Mouse (Mus musculus) forebrain, postnatal 0 days (tissue): ENCODE results near the gene Irak1. TPM values are rescaled to one million over a fixed set of nuclear protein-coding genes. Genes with fewer than 3 reads are reported as not detected.
A peak's percentile ranks its signal among the peaks of the same experiment; 100 is the strongest.

ENCODE experiments used
- ATAC-seq: fragments of 200-750 bp; cut with Nextera tagmentation; 2 replicates; pipeline ENCODE4 v1.8.0; 2017; ENCODE audit warnings: mild to moderate bottlenecking, moderate library complexity
- DNase-seq: peaks from one replicate; pipeline ENCODE4 v3.0.0-alpha.2; 2015
- H3K27ac ChIP-seq: fragments of 300-500 bp; sonication (generic); 2 replicates; pipeline ENCODE4 v1.5.1; 2014; ENCODE audit warnings: low read depth, mild to moderate bottlenecking, antibody characterized with exemption, low read length, moderate library complexity, mixed read lengths
- H3K27me3 ChIP-seq: fragments of 300-500 bp; sonication (generic); 2 replicates; pipeline ENCODE4 v1.6.1; 2014; ENCODE audit warnings: mild to moderate bottlenecking, low read length, mixed read lengths; ENCODE audit not compliant: insufficient read depth
- H3K36me3 ChIP-seq: fragments of 300-500 bp; sonication (generic); 2 replicates; pipeline ENCODE4 v1.6.1; 2014; ENCODE audit warnings: mild to moderate bottlenecking, moderate library complexity; ENCODE audit not compliant: insufficient read depth
- H3K4me1 ChIP-seq: fragments of 300-500 bp; sonication (generic); 2 replicates; pipeline ENCODE4 v1.6.1; 2014; ENCODE audit warnings: antibody characterized with exemption; ENCODE audit not compliant: insufficient read depth
- H3K4me2 ChIP-seq: fragments of 300-500 bp; sonication (generic); 2 replicates; pipeline ENCODE4 v1.6.1; 2014; ENCODE audit warnings: low read depth, mild to moderate bottlenecking, moderate library complexity
- H3K4me3 ChIP-seq: fragments of 300-500 bp; sonication (generic); 2 replicates; pipeline ENCODE4 v1.5.1; 2014; ENCODE audit warnings: low read depth, low read length, mixed read lengths
- H3K9ac ChIP-seq: fragments of 300-500 bp; sonication (generic); 2 replicates; pipeline ENCODE4 v1.6.1; 2014; ENCODE audit warnings: mild to moderate bottlenecking
- H3K9me3 ChIP-seq: fragments of 300-500 bp; sonication (generic); 2 replicates; pipeline ENCODE4 v1.6.1; 2016; ENCODE audit warnings: low read length
- CTCF ChIP-seq: sonication (generic); IDR thresholded peaks from 2 replicates; pipeline ENCODE4 v1.5.1; 2016; ENCODE audit warnings: antibody characterized with exemption, control low read depth, low read depth
- WGBS: fragments of 180-500 bp; shearing (Covaris S2); extraction: QIAGEN DNeasy Blood & Tissue Kit; methylation state at CpG from one replicate; pipeline ENCODE4 v1.1.7; 2014; 5-methylcytosine and 5-hydroxymethylcytosine counted together
- polyA plus RNA-seq: library from polyadenylated mRNA; unstranded; fragments of >200 nt; fragmentation: Nextera tagmentation; extraction: Ambion mirVana; gene quantifications from 2 replicates; pipeline ENCODE4 v1.2.1, GENCODE M21; 2015
- total RNA-seq: library from RNA; depleted of rRNA; stranded (reverse); fragments of >200 nt; gene quantifications from 2 replicates; pipeline ENCODE4 v1.2.3, GENCODE M21; 2014; rRNA removed

The Irak1 gene
- total RNA-seq (41.9 and 63.7 TPM in 2 replicates), polyA plus RNA-seq (21.0 and 28.0 TPM in 2 replicates)

DNA sequence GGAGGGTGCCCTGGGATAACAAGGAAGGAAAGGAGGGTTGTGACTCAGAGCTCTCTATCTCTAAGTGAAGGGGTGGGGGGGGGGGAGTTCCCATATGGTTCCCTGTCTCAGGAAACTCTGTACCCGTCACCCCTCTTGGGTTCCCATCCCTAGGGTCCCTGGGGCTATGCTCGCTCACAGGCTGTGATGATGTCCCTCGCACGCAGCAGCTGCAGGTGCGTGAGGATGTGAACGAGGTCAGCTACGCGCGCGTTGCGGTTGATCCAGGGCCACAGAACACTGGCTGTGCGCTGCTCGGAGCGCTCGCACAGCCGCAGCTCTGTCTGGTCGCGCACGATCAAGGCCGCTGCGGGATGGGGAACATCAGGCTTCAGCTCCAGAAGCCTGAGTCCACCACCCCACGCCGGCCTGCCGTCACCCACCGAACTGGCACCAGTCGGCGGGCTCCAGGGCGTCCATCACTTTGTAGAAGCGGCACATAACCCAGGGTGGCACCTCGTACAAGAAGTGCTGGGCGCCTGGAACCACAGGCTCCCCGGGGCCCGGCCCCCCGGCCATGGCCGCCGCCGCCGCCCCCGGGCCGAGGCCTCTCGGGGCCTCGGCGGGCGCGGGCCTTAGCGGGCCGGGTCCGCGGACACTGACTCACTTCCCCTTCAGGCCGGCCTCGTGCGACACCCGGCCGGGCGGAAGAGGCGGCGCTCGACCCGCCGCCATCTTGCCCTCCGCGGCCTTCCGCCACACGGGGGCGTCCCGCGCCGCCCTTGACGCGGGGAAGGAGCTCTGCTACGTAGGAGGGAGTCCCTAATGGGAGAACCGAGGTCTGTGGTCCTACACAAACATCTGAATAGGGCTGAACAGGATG, at the start of gene Irak1:
Gene Irak1 (minus strand): TSS at position 731 of the 862 bp plus-strand sequence.
- WGBS, result 22% methylated on average over 66 of the region's 72 CpGs

GRCm38 (mm10) chrX:74070794-74071193, 47.1 kb upstream of the Irak1 start:
- H3K4me1 ChIP-seq, result no peaks in the 10 kb centered on the region
- TF ChIP-seq CTCF, result no peak
- ATAC-seq (no peak), DNase-seq (no peak)
- no peaks in the 10 kb centered on the region for H3K36me3 ChIP-seq
- H3K4me3 ChIP-seq, result no peak overlapping the region
- no peak overlapping the region for H3K27ac ChIP-seq
- H3K9me3 ChIP-seq, result no peaks in the 10 kb centered on the region
- no peak overlapping the region for H3K4me2 ChIP-seq
- H3K9ac ChIP-seq, result no peak overlapping the region
- H3K27me3 ChIP-seq, result no peaks in the 10 kb centered on the region

More for the DNA sequence above, at the start of gene Irak1:
- Histone ChIP-seq H3K4me3 (peak within 1 kb of the TSS; percentile 49), H3K4me1 (no peaks in the 10 kb centered on the region), H3K27ac (peak within 1 kb of the TSS; percentile 85), H3K27me3 (no peaks in the 10 kb centered on the region), H3K4me2 (peak within 1 kb of the TSS; percentile 57), H3K9me3 (no peaks in the 10 kb centered on the region), H3K9ac (peak within 1 kb of the TSS; percentile 72), H3K36me3 (no peaks in the 10 kb centered on the region)
- DNase-seq (peak; percentile 81), ATAC-seq (peak; percentile 94)
- peak; percentile 74 for TF ChIP-seq CTCF

DNA sequence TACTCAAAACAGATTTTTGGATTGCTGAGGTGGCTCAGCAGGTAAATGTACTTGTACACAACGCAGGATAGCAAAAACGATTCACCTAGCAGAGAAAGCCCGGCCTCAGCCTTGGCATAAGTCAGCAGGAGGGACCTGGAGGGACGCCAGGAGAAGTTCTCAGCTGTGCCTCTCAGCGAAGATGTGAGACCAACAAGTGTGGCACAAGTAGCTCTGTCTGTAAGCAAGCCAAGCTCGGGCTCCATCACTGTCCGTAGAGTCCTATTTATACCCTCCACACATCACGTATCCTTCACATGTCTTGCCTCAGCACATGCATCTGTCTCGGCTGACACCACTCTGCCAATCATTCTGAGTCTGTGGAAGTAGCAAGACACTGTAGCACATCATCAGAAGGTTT, 44.2 kb upstream of the Irak1 start:
- DNase-seq, result no peak
- Histone ChIP-seq H3K9me3 (no peaks in the 10 kb centered on the region), H3K36me3 (no peaks in the 10 kb centered on the region), H3K4me1 (no peaks in the 10 kb centered on the region), H3K4me3 (no peak overlapping the region), H3K27ac (no peak overlapping the region), H3K4me2 (no peak overlapping the region), H3K27me3 (no peaks in the 10 kb centered on the region), H3K9ac (no peak overlapping the region)
- ATAC-seq, result no peak
- 70% methylated on average over 9 of the region's 9 CpGs for WGBS
- TF ChIP-seq CTCF, result no peak

DNA sequence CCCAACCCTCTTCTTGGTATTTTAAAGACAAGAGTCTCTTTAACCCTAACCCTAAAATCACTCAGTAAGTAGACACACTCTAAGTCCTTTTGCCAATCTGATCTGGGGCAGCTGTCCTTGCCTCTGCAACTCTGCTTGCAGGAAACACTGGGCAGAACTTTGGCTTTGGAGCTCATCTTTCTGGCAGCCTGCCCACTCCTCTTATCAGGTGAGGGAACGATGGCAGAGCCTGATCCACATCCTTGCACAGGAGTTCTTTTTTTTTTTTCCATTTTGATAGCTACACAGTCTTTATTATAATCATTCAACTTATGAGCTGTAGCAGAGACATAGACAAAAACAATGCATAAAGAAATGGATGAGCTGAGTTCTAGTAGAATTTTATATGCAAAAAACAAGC, 21.4 kb upstream of the Irak1 start:
- no peak overlapping the region for H3K27ac ChIP-seq
- ATAC-seq (no peak), DNase-seq (no peak)
- no peaks in the 10 kb centered on the region for H3K4me1 ChIP-seq
- no peak for TF ChIP-seq CTCF
- no peaks in the 10 kb centered on the region for H3K36me3 ChIP-seq
- WGBS, result 79% methylated on average over 1 of the region's 1 CpGs
- H3K4me3 ChIP-seq, result no peak overlapping the region
- H3K4me2 ChIP-seq, result no peak overlapping the region
- no peaks in the 10 kb centered on the region for H3K9me3 ChIP-seq
- no peak overlapping the region for H3K9ac ChIP-seq
- H3K27me3 ChIP-seq, result no peaks in the 10 kb centered on the region

GRCm38 (mm10) chrX:74037702-74038375, 14.1 kb upstream of the Irak1 start:
- ATAC-seq (no peak), DNase-seq (no peak)
- Histone ChIP-seq H3K9ac (no peak overlapping the region), H3K4me1 (no peaks in the 10 kb centered on the region), H3K4me3 (no peak overlapping the region), H3K27me3 (no peaks in the 10 kb centered on the region), H3K36me3 (peaks cover 19% of the 10 kb centered on the region), H3K9me3 (no peaks in the 10 kb centered on the region), H3K27ac (no peak overlapping the region), H3K4me2 (no peak overlapping the region)
- WGBS, result 64% methylated on average over 5 of the region's 5 CpGs
- no peak for TF ChIP-seq CTCF

GRCm38 (mm10) chrX:74030000-74030399, 6.3 kb upstream of the Irak1 start:
- H3K27ac ChIP-seq, result no peak overlapping the region
- no peak for ATAC-seq
- H3K4me2 ChIP-seq, result no peak overlapping the region
- no peak for TF ChIP-seq CTCF
- H3K4me3 ChIP-seq, result no peak overlapping the region
- 50% methylated on average over 1 of the region's 1 CpGs for WGBS
- 0 out of 2 replicates have a peak, but pooled peaks cover 3% of the 10 kb centered on the region for H3K36me3 ChIP-seq
- H3K9ac ChIP-seq, result no peak overlapping the region
- no peaks in the 10 kb centered on the region for H3K27me3 ChIP-seq
- H3K9me3 ChIP-seq, result no peaks in the 10 kb centered on the region
- DNase-seq, result no peak
- no peaks in the 10 kb centered on the region for H3K4me1 ChIP-seq

DNA sequence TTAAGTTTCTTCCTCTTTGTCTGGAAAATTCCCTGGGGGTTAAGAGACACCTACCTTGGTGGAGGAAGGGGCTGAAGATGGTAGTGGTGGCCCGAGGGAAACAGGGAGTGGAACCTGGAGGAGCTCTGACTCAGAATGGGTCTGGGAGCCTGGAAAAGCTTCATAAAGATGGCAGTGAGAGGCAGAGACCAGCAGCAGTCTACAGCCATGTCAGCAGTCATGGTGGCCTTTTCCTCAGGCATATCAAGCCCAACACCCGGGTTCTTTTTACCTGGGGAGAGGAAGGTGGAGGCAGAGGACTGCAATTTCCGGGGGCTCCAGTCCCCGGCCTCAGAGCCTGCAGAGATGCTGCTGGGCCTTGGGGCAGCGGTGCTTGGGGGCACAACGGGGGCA, 927 bp downstream of the Irak1 start:
- Histone ChIP-seq H3K9ac (peak overlapping the region; percentile 72), H3K27ac (peak overlapping the region; percentile 35; the same call in 1 of the 2 replicates)
- ATAC-seq, result no peak

More for the DNA sequence above, 927 bp downstream of the Irak1 start:
- Histone ChIP-seq H3K4me2 (peak overlapping the region; percentile 57), H3K4me3 (peak overlapping the region; percentile 49), H3K9me3 (no peaks in the 10 kb centered on the region), H3K36me3 (no peaks in the 10 kb centered on the region), H3K4me1 (no peaks in the 10 kb centered on the region), H3K27me3 (no peaks in the 10 kb centered on the region)
- DNase-seq, result no peak
- TF ChIP-seq CTCF, result no peak
- 30% methylated on average over 6 of the region's 6 CpGs for WGBS
